Mouse (Mus musculus): ENCODE results near the gene Slc4a1ap. TPM values are rescaled to one million over a fixed set of nuclear protein-coding genes. Genes with fewer than 3 reads are reported as not detected.
A peak's percentile ranks its signal among the peaks of the same experiment; 100 is the strongest.

The Slc4a1ap gene
- polyA plus RNA-seq, 1 experiment from 2014 or later, result 26.2 TPM

DNA sequence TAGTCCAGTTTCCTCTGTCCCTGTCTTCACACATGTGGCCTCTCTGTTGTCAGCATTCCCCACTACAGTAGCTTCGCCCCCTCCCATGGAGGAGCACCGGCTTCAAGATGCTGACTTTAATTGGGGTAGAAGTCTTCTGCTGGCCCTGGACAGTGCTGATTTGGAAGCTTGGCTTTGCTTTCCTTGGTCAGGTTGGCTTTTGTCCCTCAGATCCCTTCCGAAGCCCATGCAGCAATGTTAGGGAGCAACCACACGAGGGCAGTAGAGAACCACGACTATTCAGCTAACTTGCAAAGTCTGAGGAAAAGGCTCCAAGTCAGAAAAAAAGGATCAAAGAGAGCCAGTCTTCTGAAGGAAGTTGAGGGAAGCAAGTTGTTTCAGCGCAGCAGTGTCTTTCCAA lies 36.7 kb downstream of the Slc4a1ap start:
- Histone ChIP-seq H3K4me3 (ENCODE audit: low read depth, low read length) (no peak overlapping the region), H3K27me3 (ENCODE audit: control insufficient read depth, insufficient read depth, low read length) (no peaks in the 10 kb centered on the region), H3K4me1 (ENCODE audit: control insufficient read depth, insufficient read depth, low read length) (no peaks in the 10 kb centered on the region), H3K9ac (ENCODE audit: low read length) (0 out of 2 replicates have a peak overlapping the region, but pooled peaks have one; percentile 38), H3K9me3 (ENCODE audit: control insufficient read depth, low read length) (no peaks in the 10 kb centered on the region), H3K27ac (ENCODE audit: low read depth, low read length) (no peak overlapping the region), H3K4me2 (no peak overlapping the region), H3K36me3 (ENCODE audit: control insufficient read depth, insufficient read depth, low read length) (no peaks in the 10 kb centered on the region)
- ATAC-seq (ENCODE audit: low FRiP score), result no peak
- WGBS, result 13% methylated on average over 6 of the region's 6 CpGs
- peak; percentile 98 for DNase-seq (ENCODE audit: low spot score, missing footprints)

DNA sequence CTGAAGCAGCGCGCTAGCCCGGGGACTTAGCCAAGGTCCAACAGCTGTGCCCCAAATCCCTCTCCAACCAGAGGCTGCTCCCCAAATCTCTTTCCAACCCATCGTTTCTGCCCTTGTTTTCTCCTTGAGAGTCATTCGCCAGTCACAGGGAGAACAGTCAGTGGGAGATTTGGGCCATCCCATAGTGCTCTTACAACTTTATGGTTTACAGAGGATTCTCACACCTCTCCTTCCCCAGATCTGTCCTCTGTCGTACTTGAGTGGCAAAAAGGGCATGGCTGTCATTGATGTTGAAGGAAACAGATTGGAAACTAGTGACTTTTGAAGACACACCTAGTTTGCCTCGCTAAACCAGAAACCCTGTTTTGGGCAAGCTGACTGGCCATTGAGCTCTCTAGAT lies 37.1 kb downstream of the Slc4a1ap start:
- no peak for DNase-seq (ENCODE audit: low spot score, missing footprints)
- Histone ChIP-seq H3K9me3 (ENCODE audit: control insufficient read depth, low read length) (no peaks in the 10 kb centered on the region), H3K4me2 (no peak overlapping the region), H3K9ac (ENCODE audit: low read length) (no peak overlapping the region), H3K4me1 (ENCODE audit: control insufficient read depth, insufficient read depth, low read length) (no peaks in the 10 kb centered on the region), H3K27me3 (ENCODE audit: control insufficient read depth, insufficient read depth, low read length) (no peaks in the 10 kb centered on the region), H3K27ac (ENCODE audit: low read depth, low read length) (no peak overlapping the region), H3K36me3 (ENCODE audit: control insufficient read depth, insufficient read depth, low read length) (no peaks in the 10 kb centered on the region), H3K4me3 (ENCODE audit: low read depth, low read length) (no peak overlapping the region)
- WGBS, result 46% methylated on average over 7 of the region's 7 CpGs
- ATAC-seq (ENCODE audit: low FRiP score), result no peak

DNA sequence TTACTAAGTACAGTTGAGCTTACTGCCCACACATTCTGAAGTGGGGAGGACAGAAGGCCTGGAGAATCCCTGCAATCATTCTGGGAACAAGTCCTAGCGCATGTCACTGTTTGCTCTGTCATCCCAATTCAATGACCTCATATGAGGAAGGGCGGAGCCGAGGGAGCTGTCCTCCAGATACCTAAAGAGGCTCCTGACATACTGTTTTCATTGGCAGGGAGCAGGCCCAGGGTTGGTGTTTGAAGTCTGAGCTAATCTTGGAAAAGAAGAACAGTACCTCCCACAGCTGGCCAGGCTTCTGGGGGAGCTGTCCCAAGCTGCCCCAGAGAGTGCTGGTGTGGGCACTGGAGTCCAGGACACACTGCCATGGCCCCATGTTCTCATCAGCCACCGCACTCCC lies 38.2 kb downstream of the Slc4a1ap start:
- H3K4me1 ChIP-seq (ENCODE audit: control insufficient read depth, insufficient read depth, low read length), result no peaks in the 10 kb centered on the region
- H3K27me3 ChIP-seq (ENCODE audit: control insufficient read depth, insufficient read depth, low read length), result no peaks in the 10 kb centered on the region
- H3K4me2 ChIP-seq, result no peak overlapping the region
- H3K36me3 ChIP-seq (ENCODE audit: control insufficient read depth, insufficient read depth, low read length), result no peaks in the 10 kb centered on the region
- ATAC-seq (ENCODE audit: low FRiP score) (no peak), DNase-seq (ENCODE audit: low spot score, missing footprints) (no peak)
- H3K9me3 ChIP-seq (ENCODE audit: control insufficient read depth, low read length), result no peaks in the 10 kb centered on the region
- 90% methylated on average over 4 of the region's 4 CpGs for WGBS
- no peak overlapping the region for H3K4me3 ChIP-seq (ENCODE audit: low read depth, low read length)
- H3K27ac ChIP-seq (ENCODE audit: low read depth, low read length), result no peak overlapping the region
- H3K9ac ChIP-seq (ENCODE audit: low read length), result no peak overlapping the region

DNA sequence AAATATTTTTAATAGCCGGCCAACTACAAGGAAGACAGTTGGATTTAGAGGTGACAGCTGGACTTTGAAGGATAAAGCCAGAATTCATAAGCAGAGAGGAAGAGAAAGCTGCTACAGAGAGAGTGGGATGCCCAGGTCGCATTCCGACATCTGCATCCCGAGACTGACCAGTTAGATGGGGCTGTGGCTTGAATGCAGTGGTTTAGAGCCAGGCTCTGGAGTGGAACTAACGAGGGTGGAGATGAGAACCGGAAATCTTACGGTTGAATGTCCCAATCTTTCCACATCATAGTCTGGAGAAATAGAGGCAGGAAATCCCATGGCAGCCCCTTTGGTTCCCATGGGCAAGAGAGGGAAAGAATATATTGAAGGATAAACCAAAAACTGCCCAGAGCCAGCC lies 39.2 kb downstream of the Slc4a1ap start:
- 76% methylated on average over 7 of the region's 7 CpGs for WGBS
- ATAC-seq (ENCODE audit: low FRiP score), result no peak
- H3K9me3 ChIP-seq (ENCODE audit: control insufficient read depth, low read length), result no peaks in the 10 kb centered on the region

DNA sequence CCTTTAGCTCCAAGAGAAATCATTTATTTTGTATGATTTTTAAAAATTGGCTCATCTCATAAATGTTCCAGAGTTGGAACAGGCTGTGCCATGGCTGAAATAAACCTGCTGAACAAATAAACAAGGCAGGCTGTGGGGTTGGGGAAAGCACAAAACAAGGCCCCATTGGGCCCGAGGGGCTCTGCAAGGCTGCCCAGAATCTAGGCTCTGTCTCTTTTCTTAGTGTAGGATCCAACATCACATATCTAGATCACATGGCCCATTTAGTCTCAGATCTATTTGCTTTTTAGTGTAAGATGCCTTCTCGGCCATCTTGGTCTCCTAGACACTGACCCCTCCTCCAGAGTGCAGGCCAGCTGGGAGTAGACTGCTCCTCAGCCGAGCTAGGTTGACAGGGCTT lies 39.7 kb downstream of the Slc4a1ap start:
- H3K27me3 ChIP-seq (ENCODE audit: control insufficient read depth, insufficient read depth, low read length), result no peaks in the 10 kb centered on the region
- DNase-seq (ENCODE audit: low spot score, missing footprints), result no peak
- H3K9me3 ChIP-seq (ENCODE audit: control insufficient read depth, low read length), result no peaks in the 10 kb centered on the region
- no peaks in the 10 kb centered on the region for H3K36me3 ChIP-seq (ENCODE audit: control insufficient read depth, insufficient read depth, low read length)
- H3K27ac ChIP-seq (ENCODE audit: low read depth, low read length), result no peak overlapping the region
- 56% methylated on average over 3 of the region's 3 CpGs for WGBS
- H3K4me1 ChIP-seq (ENCODE audit: control insufficient read depth, insufficient read depth, low read length), result peaks cover 4% of the 10 kb centered on the region; the same call in 1 of the 2 replicates
- H3K4me2 ChIP-seq, result no peak overlapping the region
- no peak for ATAC-seq (ENCODE audit: low FRiP score)
- no peak overlapping the region for H3K9ac ChIP-seq (ENCODE audit: low read length)
- no peak overlapping the region for H3K4me3 ChIP-seq (ENCODE audit: low read depth, low read length)

More for the DNA sequence above, 39.2 kb downstream of the Slc4a1ap start:
- Histone ChIP-seq H3K9ac (ENCODE audit: low read length) (no peak overlapping the region), H3K27me3 (ENCODE audit: control insufficient read depth, insufficient read depth, low read length) (no peaks in the 10 kb centered on the region), H3K4me2 (no peak overlapping the region), H3K4me1 (ENCODE audit: control insufficient read depth, insufficient read depth, low read length) (peaks cover 2% of the 10 kb centered on the region; the same call in 1 of the 2 replicates), H3K36me3 (ENCODE audit: control insufficient read depth, insufficient read depth, low read length) (no peaks in the 10 kb centered on the region), H3K4me3 (ENCODE audit: low read depth, low read length) (no peak overlapping the region), H3K27ac (ENCODE audit: low read depth, low read length) (no peak overlapping the region)
- no peak for DNase-seq (ENCODE audit: low spot score, missing footprints)

DNA sequence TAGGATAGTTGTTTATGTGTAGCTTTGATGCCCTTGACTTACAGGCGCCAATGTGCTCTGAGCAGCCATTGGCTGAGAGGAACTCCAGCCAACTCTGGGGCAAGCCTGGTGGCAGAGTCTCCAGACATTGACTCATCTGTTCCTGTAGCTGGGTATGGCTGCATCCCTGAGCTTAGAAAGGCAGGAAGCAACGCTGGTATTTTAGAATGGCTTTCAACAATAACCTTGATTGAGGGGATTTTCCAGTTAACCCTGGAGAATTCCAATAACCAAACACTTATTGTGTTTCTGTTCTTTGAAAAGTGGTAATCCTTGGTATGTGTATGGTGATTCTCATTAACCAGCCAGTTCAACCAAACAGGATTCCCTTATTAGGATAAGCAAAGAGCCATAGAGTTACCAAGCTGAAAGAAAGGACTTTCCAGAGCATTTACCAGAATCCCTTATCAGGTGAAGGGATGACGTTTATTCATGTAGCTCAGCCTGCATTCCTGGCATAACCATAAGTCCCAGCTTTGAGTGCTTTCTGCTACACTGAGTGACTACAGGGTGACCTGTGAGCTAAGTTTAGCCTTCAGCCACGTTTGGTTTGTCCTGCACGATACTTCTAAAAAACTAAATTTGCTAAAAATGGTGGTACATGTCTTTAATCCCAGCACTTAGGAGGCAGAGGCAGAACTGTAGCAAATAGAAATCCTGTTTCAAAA lies 41.3 kb downstream of the Slc4a1ap start:
- DNase-seq (ENCODE audit: low spot score, missing footprints), result no peak
- H3K36me3 ChIP-seq (ENCODE audit: control insufficient read depth, insufficient read depth, low read length), result no peaks in the 10 kb centered on the region
- ATAC-seq (ENCODE audit: low FRiP score), result no peak

DNA sequence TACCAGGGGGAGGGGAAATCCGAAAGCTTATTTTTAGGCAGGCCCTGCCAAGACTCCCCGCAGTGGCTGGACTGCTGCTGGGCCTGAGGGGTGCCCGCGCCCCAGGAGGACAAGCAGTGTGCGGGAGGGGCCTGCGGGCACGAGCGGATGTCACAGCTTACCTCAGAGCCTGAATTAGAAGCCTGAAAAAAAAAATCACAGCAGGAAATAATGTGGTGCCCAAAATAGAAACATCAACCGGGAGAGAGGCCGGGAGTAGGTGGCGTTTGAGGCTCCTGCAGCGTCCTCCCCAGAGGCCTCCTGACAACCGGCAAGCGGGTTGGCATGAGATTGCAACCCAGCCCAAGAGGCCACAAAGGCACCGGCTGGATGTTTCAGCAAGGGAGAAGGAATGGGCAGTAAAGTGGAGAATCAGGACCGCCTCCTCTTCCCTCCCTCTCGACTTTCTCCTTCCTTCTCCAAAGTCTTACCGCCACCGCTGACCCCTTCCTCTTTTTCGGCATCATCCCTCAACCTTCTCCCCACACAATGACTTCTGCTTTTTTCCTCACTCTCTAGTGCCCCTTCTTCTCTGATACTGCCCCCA lies 44.3 kb downstream of the Slc4a1ap start:
- no peak overlapping the region for H3K27ac ChIP-seq (ENCODE audit: low read depth, low read length)
- H3K27me3 ChIP-seq (ENCODE audit: control insufficient read depth, insufficient read depth, low read length), result no peaks in the 10 kb centered on the region
- no peak overlapping the region for H3K9ac ChIP-seq (ENCODE audit: low read length)
- H3K9me3 ChIP-seq (ENCODE audit: control insufficient read depth, low read length), result no peaks in the 10 kb centered on the region
- DNase-seq (ENCODE audit: low spot score, missing footprints) (no peak), ATAC-seq (ENCODE audit: low FRiP score) (no peak)
- H3K36me3 ChIP-seq (ENCODE audit: control insufficient read depth, insufficient read depth, low read length), result no peaks in the 10 kb centered on the region
- H3K4me3 ChIP-seq (ENCODE audit: low read depth, low read length), result no peak overlapping the region
- H3K4me2 ChIP-seq, result peak overlapping the region; percentile 6; the same call in 1 of the 2 replicates
- 14% methylated on average over 19 of the region's 20 CpGs for WGBS
- peaks cover 4% of the 10 kb centered on the region; the same call in 1 of the 2 replicates for H3K4me1 ChIP-seq (ENCODE audit: control insufficient read depth, insufficient read depth, low read length)

More for the DNA sequence above, 41.3 kb downstream of the Slc4a1ap start:
- WGBS, result 80% methylated on average over 5 of the region's 5 CpGs
- no peak overlapping the region for H3K4me3 ChIP-seq (ENCODE audit: low read depth, low read length)
- H3K4me2 ChIP-seq, result no peak overlapping the region
- no peak overlapping the region for H3K9ac ChIP-seq (ENCODE audit: low read length)
- no peak overlapping the region for H3K27ac ChIP-seq (ENCODE audit: low read depth, low read length)
- H3K27me3 ChIP-seq (ENCODE audit: control insufficient read depth, insufficient read depth, low read length), result no peaks in the 10 kb centered on the region
- H3K9me3 ChIP-seq (ENCODE audit: control insufficient read depth, low read length), result no peaks in the 10 kb centered on the region
- H3K4me1 ChIP-seq (ENCODE audit: control insufficient read depth, insufficient read depth, low read length), result peaks cover 4% of the 10 kb centered on the region; the same call in 1 of the 2 replicates

DNA sequence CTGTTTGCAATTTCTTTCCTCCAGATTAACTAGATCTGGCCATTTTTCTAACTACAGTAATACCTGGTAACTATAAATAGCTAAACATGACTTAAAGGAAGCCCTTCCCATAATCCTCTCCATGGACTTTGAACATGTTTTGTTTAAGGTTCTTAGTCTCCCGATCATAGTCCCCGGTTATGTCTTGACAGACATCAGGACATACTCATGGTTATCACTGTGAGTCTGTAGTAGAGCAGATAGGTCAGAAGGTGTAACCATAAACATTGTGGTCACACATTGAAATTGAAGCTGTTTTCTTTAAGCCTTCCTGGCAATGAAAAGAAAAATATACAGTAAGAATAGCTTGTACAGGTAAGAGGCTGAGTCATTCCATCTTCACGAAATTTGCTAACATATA lies 46.9 kb downstream of the Slc4a1ap start:
- ATAC-seq (ENCODE audit: low FRiP score), result no peak
- Histone ChIP-seq H3K9me3 (ENCODE audit: control insufficient read depth, low read length) (no peaks in the 10 kb centered on the region), H3K36me3 (ENCODE audit: control insufficient read depth, insufficient read depth, low read length) (no peaks in the 10 kb centered on the region), H3K27me3 (ENCODE audit: control insufficient read depth, insufficient read depth, low read length) (no peaks in the 10 kb centered on the region), H3K4me1 (ENCODE audit: control insufficient read depth, insufficient read depth, low read length) (peaks cover 4% of the 10 kb centered on the region; the same call in 1 of the 2 replicates), H3K4me2 (no peak overlapping the region), H3K27ac (ENCODE audit: low read depth, low read length) (no peak overlapping the region), H3K9ac (ENCODE audit: low read length) (no peak overlapping the region), H3K4me3 (ENCODE audit: low read depth, low read length) (no peak overlapping the region)
- DNase-seq (ENCODE audit: low spot score, missing footprints), result no peak
- 95% methylated on average over 3 of the region's 3 CpGs for WGBS

DNA sequence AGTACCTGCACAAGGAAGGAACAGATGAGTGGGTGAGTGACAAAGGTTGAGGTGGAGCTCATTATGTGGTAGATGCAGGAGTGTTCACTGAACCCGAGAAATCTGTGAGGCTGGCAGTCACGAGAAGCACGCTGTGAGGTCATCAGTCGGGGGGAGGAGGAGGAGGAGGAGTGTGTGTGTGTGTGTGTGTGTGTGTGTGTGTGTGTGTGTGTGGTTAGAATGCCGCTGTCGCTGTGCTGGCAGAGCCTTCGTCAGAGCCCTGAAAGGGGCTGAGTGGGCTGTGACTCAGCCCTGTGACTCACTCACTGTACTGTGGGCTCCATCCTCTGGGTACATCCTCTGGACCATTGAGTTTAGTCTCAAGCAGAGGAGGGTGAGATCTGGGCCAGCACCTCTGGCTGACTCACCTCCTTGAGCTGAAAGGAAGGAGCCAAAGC lies 49.8 kb downstream of the Slc4a1ap start:
- no peaks in the 10 kb centered on the region for H3K36me3 ChIP-seq (ENCODE audit: control insufficient read depth, insufficient read depth, low read length)
- H3K4me2 ChIP-seq, result no peak overlapping the region
- ATAC-seq (ENCODE audit: low FRiP score) (no peak), DNase-seq (ENCODE audit: low spot score, missing footprints) (no peak)
- H3K9me3 ChIP-seq (ENCODE audit: control insufficient read depth, low read length), result no peaks in the 10 kb centered on the region
- no peak overlapping the region for H3K9ac ChIP-seq (ENCODE audit: low read length)
- H3K27ac ChIP-seq (ENCODE audit: low read depth, low read length), result no peak overlapping the region
- H3K4me3 ChIP-seq (ENCODE audit: low read depth, low read length), result no peak overlapping the region
- no peaks in the 10 kb centered on the region for H3K27me3 ChIP-seq (ENCODE audit: control insufficient read depth, insufficient read depth, low read length)
- WGBS, result 81% methylated on average over 7 of the region's 7 CpGs
- no peaks in the 10 kb centered on the region for H3K4me1 ChIP-seq (ENCODE audit: control insufficient read depth, insufficient read depth, low read length)
